Mouse (Mus musculus) forebrain, embryonic 11.5 days (tissue): ENCODE measurements at regions not wholly inside any gene's neighbourhood (a gene's known extent, or its start where the extent isn't known, plus 50 kb on each side); places are given as distances from the start of the nearest gene placed in this dataset.
A peak's percentile ranks its signal among the peaks of the same experiment; 100 is the strongest.
"Not testable (repeated sequence)": the region's sequence is repeated elsewhere in the genome, so short reads cannot be mapped to it uniquely, and the experiment has no call there.

Source experiments
- ATAC-seq: fragments of 200-750 bp; cut with Nextera tagmentation; replicated peaks from 2 replicates; pipeline ENCODE4 v1.8.0; 2017; ENCODE audit warnings: moderate TSS enrichment; ENCODE audit not compliant: low FRiP score
- DNase-seq: peaks from one replicate; pipeline ENCODE4 v3.0.0-alpha.2; 2017; ENCODE audit warnings: low spot score
- H3K27ac ChIP-seq: fragments of 300-500 bp; sonication (generic); 2 replicates; pipeline ENCODE4 v1.5.1; 2014; ENCODE audit warnings: low read depth, low read length
- H3K27me3 ChIP-seq: fragments of 300-500 bp; sonication (generic); 2 replicates; pipeline ENCODE4 v1.6.1; 2014; ENCODE audit warnings: mild to moderate bottlenecking, low read length, mixed read lengths; ENCODE audit not compliant: control insufficient read depth, insufficient read depth
- H3K36me3 ChIP-seq: fragments of 300-500 bp; sonication (generic); 2 replicates; pipeline ENCODE4 v1.6.1; 2014; ENCODE audit warnings: mild to moderate bottlenecking, low read length, moderate library complexity, mixed read lengths; ENCODE audit not compliant: control insufficient read depth, insufficient read depth
- H3K4me1 ChIP-seq: fragments of 300-500 bp; sonication (generic); replicated peaks from 2 replicates; pipeline ENCODE4 v1.6.1; 2014; ENCODE audit warnings: low read length, mixed read lengths; ENCODE audit not compliant: control insufficient read depth, insufficient read depth
- H3K4me2 ChIP-seq: fragments of 300-500 bp; sonication (generic); 2 replicates; pipeline ENCODE4 v1.6.1; 2014; ENCODE audit warnings: low read depth, mild to moderate bottlenecking, low read length, moderate library complexity, mixed read lengths; ENCODE audit not compliant: severe bottlenecking
- H3K4me3 ChIP-seq: fragments of 300-500 bp; sonication (generic); 2 replicates; pipeline ENCODE4 v1.5.1; 2014; ENCODE audit warnings: low read depth, low read length
- H3K9ac ChIP-seq: fragments of 300-500 bp; sonication (generic); 2 replicates; pipeline ENCODE4 v1.6.1; 2014; ENCODE audit warnings: low read length
- H3K9me3 ChIP-seq: fragments of 300-500 bp; sonication (generic); 2 replicates; pipeline ENCODE4 v1.6.1; 2016; ENCODE audit warnings: low read length, mixed read lengths; ENCODE audit not compliant: control insufficient read depth
- WGBS: fragments of 180-500 bp; shearing (Covaris S2); extraction: QIAGEN DNeasy Blood & Tissue Kit; methylation state at CpG from one replicate; pipeline ENCODE4 v1.1.7; 2014; 5-methylcytosine and 5-hydroxymethylcytosine counted together

DNA sequence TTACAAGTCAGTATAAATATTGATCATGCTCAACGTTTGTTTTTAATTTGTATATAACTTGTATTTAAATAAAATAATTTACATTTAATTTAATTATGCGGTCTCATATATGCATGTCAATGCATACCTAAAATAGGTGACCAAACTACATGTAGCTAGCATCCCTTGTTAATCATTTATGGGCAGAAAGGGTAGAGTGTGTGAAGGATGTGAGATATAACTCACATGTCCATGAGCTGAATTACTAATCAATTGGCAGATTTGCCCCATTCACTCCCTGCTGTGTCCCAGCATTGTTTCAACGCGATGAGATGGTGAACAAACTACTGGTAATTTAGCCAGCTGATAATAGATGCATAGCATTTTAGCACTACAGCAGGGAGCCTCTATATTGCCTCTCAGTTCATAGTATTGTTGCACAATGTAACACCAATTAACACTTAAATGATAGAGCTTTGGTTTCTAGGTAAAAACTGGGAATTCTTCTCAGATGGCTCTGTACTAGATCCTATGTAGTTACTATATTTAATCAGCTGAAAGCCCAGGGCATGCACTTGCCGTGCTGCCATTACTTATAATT lies 1082.6 kb upstream of the Manea start:
- Histone ChIP-seq H3K27me3 (no peaks in the 10 kb centered on the region), H3K36me3 (no peaks in the 10 kb centered on the region), H3K9me3 (no peaks in the 10 kb centered on the region), H3K27ac (no peak overlapping the region), H3K4me1 (no peaks in the 10 kb centered on the region), H3K4me2 (no peak overlapping the region), H3K9ac (no peak overlapping the region), H3K4me3 (no peak overlapping the region)
- ATAC-seq: peak; percentile 67; the same call in 1 of the 2 replicates
- WGBS: 59% methylated on average over 5 of the region's 5 CpGs
- no peak for DNase-seq

DNA sequence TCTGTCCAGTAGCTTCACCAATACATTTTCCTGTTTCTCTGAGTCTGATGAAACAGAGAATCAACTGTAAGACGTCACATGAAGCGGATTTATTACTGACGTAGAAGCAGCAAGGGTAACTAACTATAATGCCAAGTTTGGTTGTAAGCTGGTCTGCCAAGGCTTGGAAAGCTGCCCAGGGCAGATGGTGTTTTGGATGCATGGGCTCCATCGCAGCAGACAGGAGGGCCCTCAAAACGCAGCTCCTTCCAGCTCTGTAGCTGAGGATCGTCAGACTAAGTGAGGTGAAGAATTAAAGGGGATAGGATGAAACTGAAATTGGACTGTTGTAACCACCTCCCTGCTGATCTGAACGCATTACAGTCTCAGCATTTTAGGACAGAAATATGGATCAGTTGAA lies 1079.2 kb upstream of the Manea start:
- no peaks in the 10 kb centered on the region for H3K36me3 ChIP-seq
- H3K27ac ChIP-seq: no peak overlapping the region
- H3K9me3 ChIP-seq: no peaks in the 10 kb centered on the region
- WGBS: 91% methylated on average over 7 of the region's 7 CpGs
- no peaks in the 10 kb centered on the region for H3K27me3 ChIP-seq
- H3K9ac ChIP-seq: no peak overlapping the region
- H3K4me2 ChIP-seq: no peak overlapping the region
- no peaks in the 10 kb centered on the region for H3K4me1 ChIP-seq
- DNase-seq (no peak), ATAC-seq (no peak)
- H3K4me3 ChIP-seq: no peak overlapping the region

DNA sequence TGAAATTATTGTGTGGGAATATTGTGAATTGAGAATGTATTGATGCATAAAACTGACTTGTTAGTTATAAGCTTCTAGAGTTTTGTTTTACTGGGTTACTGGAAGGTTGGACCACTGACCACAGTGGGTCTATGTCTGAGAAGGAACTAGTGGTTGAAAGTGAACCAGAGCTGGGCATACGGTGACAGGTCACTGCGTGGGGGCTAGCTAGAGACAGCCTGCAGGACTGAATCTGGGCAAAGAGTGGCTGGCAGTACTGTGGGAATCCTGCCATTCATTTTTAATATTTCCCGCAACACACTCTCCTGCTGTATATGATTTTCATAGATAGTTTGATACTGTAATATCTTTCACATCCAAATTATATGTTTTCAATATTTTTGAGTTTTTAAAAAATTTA lies 1077.2 kb upstream of the Manea start:
- H3K4me3 ChIP-seq: no peak overlapping the region
- H3K27ac ChIP-seq: no peak overlapping the region
- 83% methylated on average over 3 of the region's 3 CpGs for WGBS
- H3K4me1 ChIP-seq: no peaks in the 10 kb centered on the region
- DNase-seq: no peak
- no peak for ATAC-seq
- no peak overlapping the region for H3K4me2 ChIP-seq
- no peaks in the 10 kb centered on the region for H3K9me3 ChIP-seq
- H3K9ac ChIP-seq: no peak overlapping the region
- no peaks in the 10 kb centered on the region for H3K36me3 ChIP-seq
- H3K27me3 ChIP-seq: no peaks in the 10 kb centered on the region

DNA sequence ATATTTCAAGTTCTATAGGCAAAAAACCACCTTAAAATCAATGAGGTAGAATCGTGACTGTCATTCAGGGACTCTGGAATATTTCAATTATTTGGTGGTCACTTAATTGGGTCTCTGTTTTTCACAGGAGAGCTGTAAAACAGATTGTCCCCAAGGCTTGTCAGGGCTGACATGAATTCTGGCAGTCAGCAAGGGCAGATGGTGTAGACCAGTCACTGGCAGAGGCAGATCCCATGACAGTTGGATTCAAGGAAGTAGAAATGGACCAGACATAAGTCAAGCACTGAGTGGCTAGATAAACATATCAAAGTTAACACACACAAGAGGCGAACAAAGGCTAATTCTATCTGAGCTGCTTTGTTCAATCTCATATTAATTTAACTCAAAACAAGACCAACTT lies 1071.8 kb upstream of the Manea start:
- Histone ChIP-seq H3K4me1 (no peaks in the 10 kb centered on the region), H3K4me3 (no peak overlapping the region), H3K4me2 (no peak overlapping the region), H3K27ac (no peak overlapping the region), H3K9ac (no peak overlapping the region), H3K9me3 (no peaks in the 10 kb centered on the region), H3K27me3 (no peaks in the 10 kb centered on the region), H3K36me3 (no peaks in the 10 kb centered on the region)
- DNase-seq (no peak), ATAC-seq (no peak)
- 86% methylated on average over 2 of the region's 2 CpGs for WGBS

DNA sequence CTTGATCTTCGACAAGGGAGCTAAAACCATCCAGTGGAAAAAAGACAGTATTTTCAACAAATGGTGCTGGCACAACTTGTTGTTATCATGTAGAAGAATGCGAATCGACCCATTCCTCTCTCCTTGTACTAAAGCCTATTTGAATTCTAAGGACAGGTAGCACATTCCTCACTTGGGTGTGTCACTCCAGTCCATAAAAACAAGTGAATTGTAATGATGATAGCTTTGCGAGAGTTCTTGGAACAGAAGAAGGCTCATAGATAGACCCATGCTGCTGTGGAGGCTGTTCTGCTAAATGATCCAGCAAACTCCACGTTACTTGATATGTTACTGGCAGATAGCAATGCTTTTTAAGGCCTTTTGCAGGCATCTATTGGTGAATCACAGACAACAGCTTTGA lies 1038.2 kb upstream of the Manea start:
- not testable (repeated sequence) for H3K27me3 ChIP-seq, H3K4me1 ChIP-seq, H3K27ac ChIP-seq, H3K4me3 ChIP-seq, DNase-seq, H3K36me3 ChIP-seq, H3K4me2 ChIP-seq, ATAC-seq, H3K9me3 ChIP-seq, H3K9ac ChIP-seq
- WGBS: 88% methylated on average over 5 of the region's 5 CpGs

DNA sequence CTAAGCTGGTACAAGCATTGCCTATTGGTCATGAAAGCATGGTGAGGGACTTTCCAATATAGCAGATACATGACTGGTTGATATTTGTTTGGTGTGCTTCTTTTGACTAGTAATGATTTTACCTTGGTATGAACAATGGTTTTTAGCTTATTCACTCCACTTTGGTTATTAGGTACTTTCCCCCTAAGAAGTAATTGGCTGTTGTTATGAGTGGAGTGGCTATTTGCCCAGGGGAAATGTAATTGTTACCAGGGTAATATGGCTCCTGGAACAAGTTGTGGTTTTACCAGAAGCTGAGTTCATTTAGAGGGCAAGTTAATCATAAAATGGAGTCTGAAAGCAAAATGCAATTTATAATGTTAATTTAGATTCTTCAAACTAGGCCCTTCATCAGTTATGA lies 1000.2 kb upstream of the Manea start:
- ATAC-seq: no peak
- no peak overlapping the region for H3K4me2 ChIP-seq
- H3K36me3 ChIP-seq: no peaks in the 10 kb centered on the region
- H3K4me3 ChIP-seq: no peak overlapping the region
- DNase-seq: no peak
- no peak overlapping the region for H3K27ac ChIP-seq
- no peaks in the 10 kb centered on the region for H3K27me3 ChIP-seq
- H3K4me1 ChIP-seq: no peaks in the 10 kb centered on the region
- H3K9ac ChIP-seq: no peak overlapping the region
- no peaks in the 10 kb centered on the region for H3K9me3 ChIP-seq

DNA sequence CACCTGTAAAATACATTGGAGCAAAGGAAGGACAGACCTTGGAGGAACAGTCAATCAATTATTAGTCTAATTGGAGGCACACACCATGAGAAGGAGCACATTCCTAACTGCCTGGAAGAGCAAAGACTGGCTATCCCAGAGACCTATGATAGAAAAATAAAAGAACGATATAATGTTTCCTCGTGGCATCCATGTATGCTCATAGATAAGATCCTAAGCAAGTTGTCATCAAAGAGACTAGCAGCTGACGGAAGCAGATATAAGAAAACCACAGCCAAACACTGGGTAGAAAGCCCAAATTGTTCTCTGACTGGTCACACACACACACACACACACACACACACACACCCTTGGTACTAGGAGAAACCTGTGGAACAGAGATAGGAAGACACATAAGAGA lies 986.6 kb upstream of the Manea start:
- ATAC-seq (no peak), DNase-seq (no peak)
- no peak overlapping the region for H3K9ac ChIP-seq
- no peaks in the 10 kb centered on the region for H3K4me1 ChIP-seq
- H3K27me3 ChIP-seq: no peaks in the 10 kb centered on the region
- WGBS: 96% methylated on average over 3 of the region's 3 CpGs
- no peaks in the 10 kb centered on the region for H3K9me3 ChIP-seq
- no peak overlapping the region for H3K4me2 ChIP-seq
- no peak overlapping the region for H3K4me3 ChIP-seq
- no peak overlapping the region for H3K27ac ChIP-seq
- H3K36me3 ChIP-seq: no peaks in the 10 kb centered on the region
